Mouse (Mus musculus): ENCODE data around the gene Zdhhc11. TPM values are rescaled to one million over a fixed set of nuclear protein-coding genes. Genes with fewer than 3 reads are reported as not detected.
A peak's percentile ranks its signal among the peaks of the same experiment; 100 is the strongest.

The Zdhhc11 gene
- total RNA-seq (2014; rRNA removed) (not detected in 2 replicates), polyA plus RNA-seq (2015; fragmentation: Nextera tagmentation; extraction: Ambion mirVana) (not detected in 2 replicates)

DNA sequence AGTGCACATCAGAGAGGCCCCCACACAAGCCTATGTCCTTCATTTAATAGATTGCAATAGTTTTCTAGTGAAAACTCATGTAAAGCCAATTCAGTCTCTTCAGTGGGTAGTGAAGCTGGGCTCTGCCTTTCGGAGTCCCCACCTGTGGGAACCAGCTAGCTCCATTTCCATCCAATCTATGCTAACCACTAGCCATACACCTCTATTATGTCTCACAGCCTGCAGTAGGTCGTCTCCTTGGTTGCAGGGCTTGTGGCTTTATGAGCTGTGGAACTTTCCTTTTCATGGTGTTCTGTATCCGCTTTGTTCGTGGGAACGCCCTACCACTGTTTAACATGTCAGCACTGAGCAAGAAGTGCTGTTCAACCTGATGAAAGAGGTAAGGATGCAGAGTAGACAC is at the start of gene Zdhhc11:
Zdhhc11 (plus strand) TSS at position 301 of the 400 bp plus-strand sequence.
- no peaks in the 10 kb centered on the region for H3K4me1 ChIP-seq (ENCODE audit: insufficient read depth, low read length)
- H3K27me3 ChIP-seq (ENCODE audit: insufficient read depth, low read length) = no peaks in the 10 kb centered on the region
- no peak within 1 kb of the TSS for H3K27ac ChIP-seq
- no peaks in the 10 kb centered on the region for H3K9me3 ChIP-seq (ENCODE audit: low read length)
- 85% methylated on average over 5 of the region's 5 CpGs for WGBS
- no peak within 1 kb of the TSS for H3K4me3 ChIP-seq (ENCODE audit: low read length)
- DNase-seq (ENCODE audit: low spot score) (no peak), ATAC-seq (no peak)
- no peak for TF ChIP-seq CTCF (IDR thresholded peaks at IDR 0.05; ENCODE audit: low read depth)
- H3K9ac ChIP-seq (replicated peaks; ENCODE audit: low read length) = no peak within 1 kb of the TSS
- no peak within 1 kb of the TSS for H3K4me2 ChIP-seq (ENCODE audit: low read depth, low read length)
- H3K36me3 ChIP-seq (ENCODE audit: insufficient read depth, low read length) = peaks cover 27% of the 10 kb centered on the region

DNA sequence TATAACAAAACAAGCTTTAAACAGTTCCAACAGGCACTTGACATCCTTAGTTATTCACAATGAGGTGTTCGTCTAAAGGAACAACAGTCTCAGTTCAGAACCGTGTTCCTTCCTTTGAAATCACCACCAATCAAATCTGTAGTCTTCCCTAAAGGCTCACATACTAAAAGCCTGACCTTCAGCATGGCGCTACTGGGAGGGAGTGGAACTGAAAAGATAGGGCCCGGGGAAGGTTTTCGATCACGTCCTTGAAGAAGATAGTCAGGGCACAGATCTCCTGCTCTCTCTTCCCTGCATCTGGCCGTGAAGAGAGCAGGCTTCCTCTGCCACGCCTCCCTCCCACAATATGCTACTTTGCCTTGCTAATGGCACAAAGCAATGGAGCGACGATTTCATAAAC is 31.4 kb upstream of the Zdhhc11 start:
- no peaks in the 10 kb centered on the region for H3K9me3 ChIP-seq (ENCODE audit: low read length)
- DNase-seq (ENCODE audit: low spot score) (no peak), ATAC-seq (no peak)
- H3K27me3 ChIP-seq (ENCODE audit: insufficient read depth, low read length) = no peaks in the 10 kb centered on the region
- no peak overlapping the region for H3K4me2 ChIP-seq (ENCODE audit: low read depth, low read length)
- H3K36me3 ChIP-seq (ENCODE audit: insufficient read depth, low read length) = peaks cover 16% of the 10 kb centered on the region; the same call in 1 of the 2 replicates
- no peak overlapping the region for H3K9ac ChIP-seq (replicated peaks; ENCODE audit: low read length)
- no peak overlapping the region for H3K4me3 ChIP-seq (ENCODE audit: low read length)
- 90% methylated on average over 10 of the region's 10 CpGs for whole genome bisulfite sequencing
- no peak overlapping the region for H3K27ac ChIP-seq
- no peaks in the 10 kb centered on the region for H3K4me1 ChIP-seq (ENCODE audit: insufficient read depth, low read length)
- TF ChIP-seq CTCF (IDR thresholded peaks at IDR 0.05; ENCODE audit: low read depth) = no peak

DNA sequence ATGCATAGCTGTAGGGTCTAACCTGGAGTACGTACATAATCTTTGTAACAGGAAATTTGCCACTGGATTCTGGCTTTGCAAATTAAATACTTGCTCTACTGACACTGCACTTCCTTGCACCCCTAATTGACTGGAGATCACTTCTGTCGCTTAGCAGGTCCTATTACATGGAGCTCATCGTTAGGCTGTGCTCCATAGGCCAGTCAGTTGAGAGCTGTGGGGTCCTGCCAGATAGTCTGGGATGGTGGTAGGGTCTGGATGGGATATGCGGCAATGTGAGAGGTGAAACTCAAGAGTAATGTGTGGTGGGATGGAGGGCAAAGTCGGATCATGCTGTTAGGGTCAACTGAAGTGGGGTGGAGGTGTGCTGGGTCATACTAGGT is 26.7 kb upstream of the Zdhhc11 start:
- Histone ChIP-seq H3K27ac (no peak overlapping the region), H3K4me1 (ENCODE audit: insufficient read depth, low read length) (no peaks in the 10 kb centered on the region), H3K4me2 (ENCODE audit: low read depth, low read length) (peak overlapping the region; percentile 71), H3K4me3 (ENCODE audit: low read length) (peak overlapping the region; percentile 83), H3K27me3 (ENCODE audit: insufficient read depth, low read length) (no peaks in the 10 kb centered on the region), H3K9ac (replicated peaks; ENCODE audit: low read length) (peak overlapping the region; percentile 85; the same call in 1 of the 2 replicates), H3K9me3 (ENCODE audit: low read length) (no peaks in the 10 kb centered on the region), H3K36me3 (ENCODE audit: insufficient read depth, low read length) (peaks cover 7% of the 10 kb centered on the region)
- TF ChIP-seq CTCF (IDR thresholded peaks at IDR 0.05; ENCODE audit: low read depth) = no peak
- no peak for ATAC-seq
- no peak for DNase-seq (ENCODE audit: low spot score)
- 14% methylated on average over 5 of the region's 5 CpGs for WGBS

DNA sequence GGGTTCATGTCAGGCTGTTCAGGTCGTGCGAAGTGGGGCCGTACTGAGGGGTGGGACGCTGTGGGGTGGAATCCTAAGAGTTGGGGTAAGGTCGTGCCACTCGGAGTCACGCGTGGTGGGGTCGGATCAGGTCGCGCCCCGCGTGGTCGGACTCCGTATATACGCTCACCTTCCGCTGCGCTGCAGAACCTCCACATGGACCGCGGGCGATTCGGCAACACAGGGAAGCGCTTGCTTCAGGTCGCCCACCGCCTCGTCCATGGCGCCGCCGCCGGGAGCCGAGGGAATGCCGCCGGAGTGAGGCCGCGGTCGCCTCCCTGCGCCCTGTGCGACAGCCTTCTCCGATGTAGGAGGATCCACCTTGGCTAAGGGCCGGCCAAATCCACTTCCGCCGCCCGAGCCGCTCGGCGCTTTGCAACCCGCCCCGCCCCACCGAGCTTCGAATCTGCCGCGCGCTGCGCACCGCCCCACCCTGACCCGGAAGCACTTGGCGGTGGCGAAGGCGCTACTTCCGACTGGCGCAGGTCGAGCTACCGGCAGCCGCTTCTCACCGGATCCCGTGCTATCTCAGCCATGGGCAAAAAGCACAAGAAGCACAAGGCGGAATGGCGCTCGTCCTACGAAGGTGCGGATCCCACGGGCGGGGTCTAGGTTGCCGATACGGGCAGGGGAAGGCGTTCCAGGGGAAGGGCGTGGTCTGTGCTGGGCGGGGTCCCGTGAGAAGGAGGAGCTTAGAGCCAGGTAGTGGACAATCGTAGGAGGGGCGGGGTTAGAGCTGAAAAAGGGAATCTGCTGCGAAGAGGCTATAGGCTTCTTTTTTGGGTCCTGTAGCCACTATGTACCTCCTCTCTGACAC is 26.1 kb upstream of the Zdhhc11 start, which contains the start of the genes Trip13 and Brd9:
Trip13 (minus strand) TSS at position 464 of the 856 bp plus-strand sequence.
Brd9 (plus strand) TSS at position 491 of the 856 bp plus-strand sequence.
- peak within 1 kb of the TSS; percentile 83 for H3K4me3 ChIP-seq (ENCODE audit: low read length)
- TF ChIP-seq CTCF (IDR thresholded peaks at IDR 0.05; ENCODE audit: low read depth) = peak; percentile 42
- no peaks in the 10 kb centered on the region for H3K27me3 ChIP-seq (ENCODE audit: insufficient read depth, low read length)
- H3K4me2 ChIP-seq (ENCODE audit: low read depth, low read length) = peak within 1 kb of the TSS; percentile 71
- H3K4me1 ChIP-seq (ENCODE audit: insufficient read depth, low read length) = no peaks in the 10 kb centered on the region
- under 1% methylated on average over 81 of the region's 82 CpGs for WGBS
- ATAC-seq = peak; percentile 97
- H3K9me3 ChIP-seq (ENCODE audit: low read length) = no peaks in the 10 kb centered on the region
- DNase-seq (ENCODE audit: low spot score) = peak; percentile 96
- peaks cover 13% of the 10 kb centered on the region for H3K36me3 ChIP-seq (ENCODE audit: insufficient read depth, low read length)
- peak within 1 kb of the TSS; percentile 85 for H3K9ac ChIP-seq (replicated peaks; ENCODE audit: low read length)
- peak within 1 kb of the TSS; percentile 89 for H3K27ac ChIP-seq

DNA sequence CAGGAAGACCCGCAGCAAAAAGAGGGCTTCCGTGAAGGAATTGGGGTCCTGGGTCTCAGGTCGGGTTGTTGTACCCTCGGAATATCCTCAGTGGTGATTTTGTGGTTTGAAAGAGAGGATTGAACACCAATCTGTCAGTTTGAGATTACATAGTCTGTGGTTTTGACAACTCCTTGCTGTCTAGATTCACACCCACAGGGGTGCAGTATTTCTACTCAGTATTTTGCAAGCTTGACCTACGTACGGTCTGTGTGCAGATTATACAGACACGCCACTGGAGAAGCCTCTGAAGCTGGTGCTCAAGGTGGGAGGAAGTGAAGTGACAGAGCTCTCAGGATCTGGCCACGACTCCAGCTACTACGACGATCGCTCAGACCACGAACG is 25.5 kb upstream of the Zdhhc11 start:
- H3K36me3 ChIP-seq (ENCODE audit: insufficient read depth, low read length) = peaks cover 19% of the 10 kb centered on the region
- no peak for TF ChIP-seq CTCF (IDR thresholded peaks at IDR 0.05; ENCODE audit: low read depth)
- H3K27me3 ChIP-seq (ENCODE audit: insufficient read depth, low read length) = no peaks in the 10 kb centered on the region
- 38% methylated on average over 13 of the region's 13 CpGs for WGBS
- peak overlapping the region; percentile 85 for H3K9ac ChIP-seq (replicated peaks; ENCODE audit: low read length)
- peak overlapping the region; percentile 71 for H3K4me2 ChIP-seq (ENCODE audit: low read depth, low read length)
- peak overlapping the region; percentile 89 for H3K27ac ChIP-seq
- H3K4me3 ChIP-seq (ENCODE audit: low read length) = peak overlapping the region; percentile 83
- DNase-seq (ENCODE audit: low spot score) (peak; percentile 14), ATAC-seq (peak; percentile 30)
- no peaks in the 10 kb centered on the region for H3K9me3 ChIP-seq (ENCODE audit: low read length)
- no peaks in the 10 kb centered on the region for H3K4me1 ChIP-seq (ENCODE audit: insufficient read depth, low read length)

DNA sequence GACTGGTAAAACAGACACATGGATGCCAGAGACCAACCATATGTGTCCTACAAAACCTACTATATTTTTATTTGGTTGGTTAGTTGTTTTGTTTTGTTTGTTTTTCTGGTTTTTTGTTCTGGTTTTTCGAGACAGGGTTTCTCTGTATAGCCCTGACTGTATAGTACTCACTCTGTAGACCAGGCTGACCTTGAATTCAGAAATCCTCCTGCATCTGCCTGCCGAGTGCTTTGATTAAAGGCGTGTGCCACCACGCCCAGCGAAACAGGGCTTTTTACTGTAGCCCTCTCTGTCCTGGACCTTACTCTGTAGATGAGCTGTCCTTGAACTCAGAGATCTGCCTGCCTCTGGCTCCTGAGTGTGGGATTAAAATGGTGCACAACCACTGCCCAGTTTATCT is 24.6 kb upstream of the Zdhhc11 start:
- H3K4me2 ChIP-seq (ENCODE audit: low read depth, low read length) = no peak overlapping the region
- no peak for TF ChIP-seq CTCF (IDR thresholded peaks at IDR 0.05; ENCODE audit: low read depth)
- no peaks in the 10 kb centered on the region for H3K9me3 ChIP-seq (ENCODE audit: low read length)
- no peaks in the 10 kb centered on the region for H3K4me1 ChIP-seq (ENCODE audit: insufficient read depth, low read length)
- H3K27me3 ChIP-seq (ENCODE audit: insufficient read depth, low read length) = no peaks in the 10 kb centered on the region
- DNase-seq (ENCODE audit: low spot score) (no peak), ATAC-seq (no peak)
- no peak overlapping the region for H3K27ac ChIP-seq
- no peak overlapping the region for H3K4me3 ChIP-seq (ENCODE audit: low read length)
- 98% methylated on average over 5 of the region's 5 CpGs for WGBS
- no peak overlapping the region for H3K9ac ChIP-seq (replicated peaks; ENCODE audit: low read length)
- H3K36me3 ChIP-seq (ENCODE audit: insufficient read depth, low read length) = peaks cover 28% of the 10 kb centered on the region

DNA sequence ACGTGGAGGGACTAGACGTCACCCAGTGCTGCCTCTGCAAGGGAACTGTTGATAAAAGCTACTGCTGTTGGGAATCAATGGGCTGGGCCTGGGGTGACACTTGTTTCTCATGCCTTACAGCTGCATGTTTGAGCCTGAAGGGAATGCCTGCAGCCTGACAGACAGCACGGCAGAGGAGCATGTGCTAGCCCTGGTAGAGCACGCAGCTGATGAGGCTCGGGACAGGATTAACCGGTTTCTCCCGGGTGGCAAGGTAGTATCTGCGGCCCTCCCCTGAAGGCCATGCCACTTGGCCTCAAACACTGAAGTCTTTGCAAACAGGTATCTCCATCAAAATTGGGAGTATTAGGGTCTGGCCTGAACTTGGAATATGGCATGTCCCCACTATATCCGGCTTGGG is 19.0 kb upstream of the Zdhhc11 start:
- Histone ChIP-seq H3K9ac (replicated peaks; ENCODE audit: low read length) (no peak overlapping the region), H3K27ac (no peak overlapping the region), H3K27me3 (ENCODE audit: insufficient read depth, low read length) (no peaks in the 10 kb centered on the region), H3K4me3 (ENCODE audit: low read length) (no peak overlapping the region), H3K4me1 (ENCODE audit: insufficient read depth, low read length) (no peaks in the 10 kb centered on the region), H3K36me3 (ENCODE audit: insufficient read depth, low read length) (peaks cover 80% of the 10 kb centered on the region), H3K4me2 (ENCODE audit: low read depth, low read length) (no peak overlapping the region), H3K9me3 (ENCODE audit: low read length) (no peaks in the 10 kb centered on the region)
- ATAC-seq (no peak), DNase-seq (ENCODE audit: low spot score) (no peak)
- TF ChIP-seq CTCF (IDR thresholded peaks at IDR 0.05; ENCODE audit: low read depth) = no peak
- 93% methylated on average over 9 of the region's 9 CpGs for WGBS
